Mouse (Mus musculus) embryonic fibroblast, embryonic 13.5 days (primary cell): Measurements from ENCODE around the gene Lrrc1. TPM values are rescaled to one million over a fixed set of nuclear protein-coding genes. Genes with fewer than 3 reads are reported as not detected.

ENCODE experiments used
- H3K27ac ChIP-seq: 2 replicates; pipeline ENCODE4 v1.5.1; 2012; ENCODE audit warnings: low read length, control low read depth, inconsistent platforms; ENCODE audit not compliant: insufficient read depth
- H3K4me1 ChIP-seq: 2 replicates; pipeline ENCODE4 v1.6.1; 2011; ENCODE audit warnings: low read length; ENCODE audit not compliant: control insufficient read depth, insufficient read depth
- H3K4me3 ChIP-seq: 2 replicates; pipeline ENCODE4 v1.5.1; 2011; ENCODE audit warnings: mild to moderate bottlenecking, control low read depth, low read length; ENCODE audit not compliant: insufficient read depth
- CTCF ChIP-seq: IDR thresholded peaks from 2 replicates; pipeline ENCODE4 v1.5.1; 2011; ENCODE audit warnings: mild to moderate bottlenecking, control low read depth, low read length, moderate library complexity, borderline replicate concordance; ENCODE audit not compliant: insufficient read depth
- POLR2A ChIP-seq: IDR thresholded peaks from 2 replicates; pipeline ENCODE4 v1.6.1; 2011; ENCODE audit warnings: low read depth, mild to moderate bottlenecking, control low read depth, low read length, moderate library complexity
- polyA plus RNA-seq: library from polyadenylated mRNA; stranded (reverse); fragments of >200 nt; gene quantifications from 2 replicates; pipeline ENCODE4 v1.2.4, GENCODE M21; 2011; ENCODE audit warnings: low read depth; ENCODE audit not compliant: missing spikeins, insufficient read length

Lrrc1 gene
- polyA plus RNA-seq, 1 experiment = 9.1 TPM

DNA sequence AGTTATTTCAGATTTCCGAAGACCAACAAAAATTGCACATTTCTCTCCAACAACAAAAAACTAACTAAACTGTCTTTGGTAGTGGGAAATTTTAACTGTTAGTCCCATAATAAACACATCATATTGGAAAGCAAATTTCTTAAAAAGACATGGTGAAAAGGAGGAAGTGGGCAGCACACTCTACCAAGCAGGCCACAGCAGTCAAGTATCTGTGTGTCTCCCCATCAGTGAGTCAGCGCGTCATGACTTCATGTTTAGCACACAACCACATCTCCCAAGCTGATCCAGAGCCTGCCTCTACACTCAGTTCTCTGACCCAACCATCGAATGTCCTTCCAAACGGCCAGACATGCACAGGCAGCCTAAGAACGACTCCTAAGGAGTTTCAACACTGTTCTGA is 17.5 kb downstream of the Lrrc1 start:
- H3K4me3 ChIP-seq = no peak overlapping the region
- TF ChIP-seq POLR2A = no peak
- TF ChIP-seq CTCF = no peak
- H3K27ac ChIP-seq = no peak overlapping the region
- peaks cover 3% of the 10 kb centered on the region; the same call in 1 of the 2 replicates for H3K4me1 ChIP-seq

DNA sequence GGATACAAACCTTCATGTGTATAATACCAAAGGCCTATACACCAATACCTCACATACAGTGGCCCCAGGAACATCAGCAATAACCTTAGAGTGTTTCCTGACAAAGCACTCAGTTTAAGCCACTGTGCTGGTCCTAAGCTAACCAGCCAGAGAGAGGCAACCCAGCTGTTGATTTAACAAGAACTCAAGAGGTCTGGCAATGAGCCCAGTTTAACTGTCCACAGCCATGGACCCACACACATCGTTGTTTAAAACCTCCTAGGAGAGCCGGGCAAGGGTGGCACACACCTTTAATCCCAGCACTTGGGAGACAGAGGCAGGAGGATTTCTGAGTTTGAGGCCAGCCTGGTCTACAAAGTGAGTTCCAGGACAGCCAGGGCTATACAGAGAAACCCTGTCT is 18.0 kb downstream of the Lrrc1 start:
- TF ChIP-seq CTCF = no peak
- Histone ChIP-seq H3K4me1 (peaks cover 3% of the 10 kb centered on the region; the same call in 1 of the 2 replicates), H3K4me3 (no peak overlapping the region)

DNA sequence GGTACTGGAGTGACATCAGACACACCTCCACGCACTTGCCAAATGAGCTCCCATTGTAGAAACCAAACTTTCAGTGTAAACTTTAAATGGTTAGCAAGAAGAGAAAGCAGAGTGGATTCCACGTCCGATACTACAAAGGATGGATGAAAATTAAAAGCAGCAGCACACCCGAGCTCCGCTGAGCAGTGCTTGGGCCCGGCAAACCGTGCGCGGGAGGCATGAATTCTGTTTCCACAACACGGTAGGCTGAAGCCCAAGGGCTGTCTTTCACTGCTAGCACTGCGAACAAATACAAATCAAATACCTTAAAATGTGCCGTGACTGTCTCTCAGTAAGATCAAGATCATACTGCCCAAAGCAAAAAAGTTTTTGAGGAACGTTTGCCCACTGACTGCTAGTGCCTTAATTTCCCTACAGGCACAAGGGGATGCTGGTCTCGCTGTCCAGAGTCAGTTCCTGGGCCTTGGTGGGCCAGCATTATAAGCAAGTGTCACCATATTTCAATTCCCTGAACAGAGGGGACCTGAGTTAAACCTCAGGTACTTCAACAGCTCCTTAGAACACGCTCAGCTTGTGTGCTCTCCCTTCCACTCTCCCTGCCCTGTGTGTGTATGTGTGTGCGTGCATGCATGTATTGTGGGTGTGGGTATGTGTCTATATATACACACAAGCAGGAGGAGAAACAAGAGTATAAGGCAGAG is 18.9 kb downstream of the Lrrc1 start:
- H3K4me3 ChIP-seq = no peak overlapping the region
- no peak overlapping the region for H3K27ac ChIP-seq
- TF ChIP-seq CTCF (no peak), POLR2A (no peak)

More for the DNA sequence above, 18.0 kb downstream of the Lrrc1 start:
- no peak overlapping the region for H3K27ac ChIP-seq

DNA sequence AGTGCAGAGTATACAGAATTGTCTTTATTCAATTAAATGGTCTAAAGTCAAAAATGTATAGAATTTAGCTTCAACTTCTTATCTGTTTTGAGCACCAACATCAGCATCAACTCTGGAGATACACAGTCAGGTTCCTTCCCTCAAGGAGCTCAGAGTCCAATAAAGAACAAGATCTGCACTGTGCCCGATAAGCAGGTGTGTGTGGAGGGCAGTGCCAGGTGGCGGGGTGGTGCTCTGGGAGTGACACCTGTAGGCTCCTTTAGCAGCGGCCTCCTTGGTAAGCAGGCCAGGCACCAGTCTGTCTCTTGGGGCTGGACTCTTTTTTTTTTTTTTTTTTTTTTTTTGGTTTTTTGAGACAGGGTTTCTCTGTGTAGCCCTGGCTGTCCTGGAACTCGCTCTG is 20.9 kb downstream of the Lrrc1 start:
- TF ChIP-seq CTCF (no peak), POLR2A (no peak)
- Histone ChIP-seq H3K27ac (no peak overlapping the region), H3K4me3 (no peak overlapping the region), H3K4me1 (peaks cover 3% of the 10 kb centered on the region; the same call in 1 of the 2 replicates)

More for the DNA sequence above, 18.9 kb downstream of the Lrrc1 start:
- H3K4me1 ChIP-seq = peaks cover 3% of the 10 kb centered on the region; the same call in 1 of the 2 replicates

DNA sequence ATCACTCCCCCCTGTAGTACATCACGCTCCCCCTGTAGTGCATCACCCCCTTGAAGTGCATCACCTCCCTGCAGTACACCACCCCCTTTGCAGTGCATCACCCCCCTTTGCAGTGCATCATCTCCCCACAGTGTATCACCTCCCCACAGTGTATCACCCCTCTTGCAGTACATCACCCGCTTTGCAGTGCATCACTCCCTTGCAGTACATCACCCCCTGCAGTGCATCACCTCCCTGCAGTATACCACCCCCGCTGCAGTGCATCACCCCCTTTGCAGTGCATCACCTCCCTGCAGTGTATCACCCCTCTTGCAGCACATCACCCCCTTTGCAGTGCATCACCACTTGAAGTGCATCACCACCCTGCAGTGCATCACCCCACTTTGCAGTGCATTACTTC is 22.2 kb downstream of the Lrrc1 start:
- H3K4me3 ChIP-seq = no peak overlapping the region
- no peak for TF ChIP-seq CTCF

DNA sequence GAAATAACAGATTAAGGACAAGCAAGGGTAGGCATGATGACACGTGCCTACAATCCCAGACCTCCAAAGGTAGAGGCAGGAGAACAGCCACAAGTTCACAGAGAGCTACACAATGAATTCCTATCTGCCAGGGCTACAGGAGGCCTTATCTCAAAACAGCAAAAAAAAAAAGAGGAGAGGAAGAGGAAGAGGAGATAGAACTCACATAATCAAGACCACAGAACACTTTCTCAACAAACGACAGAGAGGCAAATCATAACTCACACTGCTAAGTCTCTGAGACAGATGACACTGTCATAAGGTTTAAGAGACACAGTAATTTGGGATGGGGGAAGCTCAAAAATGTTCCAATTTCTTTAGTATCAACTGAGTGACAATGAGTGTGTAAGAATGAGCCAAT is 25.5 kb downstream of the Lrrc1 start:
- H3K4me1 ChIP-seq = no peaks in the 10 kb centered on the region
- H3K27ac ChIP-seq = no peak overlapping the region
- no peak overlapping the region for H3K4me3 ChIP-seq
- no peak for TF ChIP-seq CTCF
- TF ChIP-seq POLR2A = no peak

More for the DNA sequence above, 22.2 kb downstream of the Lrrc1 start:
- H3K27ac ChIP-seq = no peak overlapping the region
- H3K4me1 ChIP-seq = peaks cover 3% of the 10 kb centered on the region; the same call in 1 of the 2 replicates

DNA sequence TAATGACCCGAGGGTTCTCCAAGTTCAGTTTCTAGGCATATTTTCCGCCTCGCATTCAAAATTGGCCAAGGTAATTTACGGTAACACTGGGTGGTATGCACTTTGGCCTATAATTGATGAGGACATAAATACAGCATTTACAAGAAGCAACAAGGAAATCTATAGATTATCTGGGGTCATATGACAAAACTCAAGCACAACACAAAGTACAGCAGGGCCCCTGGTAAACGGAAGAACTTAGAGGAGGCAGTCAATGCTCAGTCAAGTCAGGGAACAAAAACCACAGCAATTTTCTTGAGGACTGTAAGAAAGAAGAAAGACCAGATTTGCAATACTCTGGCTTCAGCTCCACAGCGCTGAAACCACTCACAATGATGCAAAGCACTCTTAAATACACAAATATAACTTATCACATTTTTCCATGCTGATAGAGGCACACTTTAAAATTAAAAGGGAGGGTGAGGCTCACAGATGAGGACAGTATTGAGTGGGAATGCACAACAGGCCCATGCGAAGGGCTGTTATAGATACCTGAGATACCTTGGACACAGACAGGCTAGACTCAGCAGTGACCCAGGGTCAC is 27.8 kb downstream of the Lrrc1 start:
- Histone ChIP-seq H3K4me1 (no peaks in the 10 kb centered on the region), H3K27ac (no peak overlapping the region), H3K4me3 (no peak overlapping the region)
- no peak for TF ChIP-seq CTCF
- no peak for TF ChIP-seq POLR2A

DNA sequence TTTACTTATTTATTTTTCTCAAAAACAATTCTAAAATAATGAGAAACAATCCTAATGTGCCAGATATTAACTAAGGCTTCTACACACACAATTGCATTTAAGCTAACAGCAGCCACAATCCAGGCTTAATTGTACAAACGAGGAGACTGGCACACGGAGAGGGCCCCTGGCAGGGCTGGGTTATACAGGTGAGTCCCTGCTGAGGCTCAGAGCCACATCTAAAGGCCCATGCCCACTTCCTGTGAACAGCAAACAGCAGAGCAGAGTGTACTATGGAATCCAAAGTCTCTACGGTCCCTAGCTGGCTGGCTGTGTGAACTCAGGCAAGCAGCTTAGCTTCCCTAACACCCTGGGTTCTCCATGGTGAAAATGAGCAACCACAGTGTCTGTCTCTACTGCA is 30.8 kb downstream of the Lrrc1 start:
- TF ChIP-seq CTCF (no peak), POLR2A (no peak)

DNA sequence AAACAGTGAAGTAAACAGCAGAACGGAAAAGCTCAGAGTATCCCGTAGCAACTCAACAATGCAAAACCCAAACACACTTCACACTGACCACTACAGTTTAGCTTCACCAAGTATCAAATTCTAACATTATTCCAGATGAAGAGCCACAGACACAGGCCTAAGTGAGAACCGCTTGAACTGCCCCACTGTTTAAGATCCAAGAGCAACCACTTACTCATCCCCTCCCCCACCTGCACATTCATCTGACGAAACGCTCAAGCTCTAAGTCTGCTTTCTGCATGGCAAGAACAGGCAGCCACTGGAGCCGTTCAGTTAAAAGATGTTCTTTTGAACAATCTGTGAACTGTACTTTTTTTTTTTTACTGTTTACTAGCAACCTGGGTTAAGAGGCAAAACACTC is 32.5 kb downstream of the Lrrc1 start:
- no peaks in the 10 kb centered on the region for H3K4me1 ChIP-seq
- no peak overlapping the region for H3K4me3 ChIP-seq
- no peak for TF ChIP-seq POLR2A
- TF ChIP-seq CTCF = no peak
- no peak overlapping the region for H3K27ac ChIP-seq

More for the DNA sequence above, 30.8 kb downstream of the Lrrc1 start:
- no peaks in the 10 kb centered on the region for H3K4me1 ChIP-seq
- H3K27ac ChIP-seq = no peak overlapping the region
- H3K4me3 ChIP-seq = no peak overlapping the region

DNA sequence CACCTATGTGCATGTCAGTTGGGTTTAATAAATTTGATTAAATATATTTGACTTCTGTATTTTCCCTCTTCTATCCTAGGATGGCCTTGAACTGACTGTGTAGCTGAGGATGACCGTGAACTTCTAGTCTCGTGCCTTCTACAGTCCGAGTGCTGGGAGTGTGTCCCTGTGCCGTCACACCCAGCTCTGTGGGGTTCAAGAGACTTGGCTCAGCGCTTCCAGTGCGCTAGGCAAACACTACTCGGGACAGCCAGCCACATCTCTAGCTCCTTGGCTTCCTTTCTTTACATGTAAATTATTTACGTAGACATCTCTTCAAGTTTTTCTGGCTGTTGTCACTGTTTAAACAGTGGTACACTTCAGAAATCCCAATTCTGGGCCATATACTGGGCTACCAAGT is 34.1 kb downstream of the Lrrc1 start:
- TF ChIP-seq CTCF (no peak), POLR2A (no peak)
- Histone ChIP-seq H3K4me3 (no peak overlapping the region), H3K4me1 (no peaks in the 10 kb centered on the region), H3K27ac (no peak overlapping the region)
